Comparison of ENCODE assay signal across 1 mouse cellular context in genomic region chr1:152791269-152791668, GRCm38 (mm10).
TF ChIP-seq lines count a peak whose summit lies in the region.

No protein-coding gene starts in this region.

TF ChIP-seq in MEL, 35 proteins besides CTCF, POLR2A, EP300 and RAD21 (continued from another document):
- no peak for TF ChIP-seq MAX (IDR thresholded peaks at IDR 0.05; ENCODE audit: low read length)
